Mouse (Mus musculus): ENCODE data around the gene Acot3. TPM values are rescaled to one million over a fixed set of nuclear protein-coding genes. Genes with fewer than 3 reads are reported as not detected.
"Not testable (repeated sequence)": the region's sequence is repeated elsewhere in the genome, so short reads cannot be mapped to it uniquely, and the experiment has no call there.

Gene Acot3
- polyA plus RNA-seq, 1 experiment from 2014 or later, result 0.11 TPM

DNA sequence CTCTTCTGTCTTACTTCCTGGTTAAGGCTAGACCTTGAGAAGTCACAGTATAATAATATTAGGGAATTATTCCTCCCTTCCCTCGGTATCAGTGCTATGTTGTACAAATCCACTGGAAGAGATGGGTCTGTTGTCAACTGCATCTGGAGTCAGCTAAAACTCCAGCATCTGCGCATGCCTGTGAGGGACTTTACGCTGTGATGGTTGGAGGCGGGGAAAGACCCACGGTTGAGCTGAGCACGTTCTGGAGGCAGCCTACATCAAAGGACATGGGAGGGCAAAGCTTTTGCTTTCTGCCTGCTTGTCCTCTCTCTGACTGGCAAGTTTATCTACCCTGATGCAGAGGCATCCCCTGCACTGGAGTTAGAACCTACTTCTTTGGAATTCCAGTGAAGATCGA, 26.1 kb upstream of the Acot3 start:
- H3K4me1 ChIP-seq, result no peaks in the 10 kb centered on the region
- H3K27ac ChIP-seq, result no peak overlapping the region
- no peaks in the 10 kb centered on the region for H3K27me3 ChIP-seq (ENCODE audit: poor library complexity, severe bottlenecking)
- no peak overlapping the region for H3K4me3 ChIP-seq
- WGBS, result 91% methylated on average over 7 of the region's 7 CpGs
- DNase-seq (ENCODE audit: extremely low spot score, low spot score), result no peak
- no peaks in the 10 kb centered on the region for H3K36me3 ChIP-seq (replicated peaks)
- no peaks in the 10 kb centered on the region for H3K9me3 ChIP-seq

DNA sequence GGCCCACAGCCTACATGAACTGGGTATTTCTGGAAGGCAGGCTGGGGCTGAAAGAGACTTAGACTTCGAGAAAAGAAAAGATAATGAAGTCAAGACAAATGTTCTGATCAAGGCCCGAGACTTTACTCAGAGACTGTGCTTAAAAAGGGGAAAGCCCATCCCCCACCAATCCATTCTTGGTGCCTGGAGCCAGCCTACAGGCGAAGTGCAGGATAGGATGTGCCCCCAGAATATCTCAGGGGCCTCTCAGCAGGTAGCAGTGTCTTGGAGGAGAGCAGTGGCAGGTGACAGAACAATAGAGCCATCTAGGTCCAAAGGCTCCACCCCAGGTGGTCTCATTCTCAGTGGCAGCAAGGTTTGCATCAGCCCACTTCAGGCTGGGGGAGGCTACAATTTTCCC, 23.6 kb upstream of the Acot3 start:
- WGBS, result 48% methylated on average over 3 of the region's 3 CpGs
- not testable (repeated sequence) for DNase-seq (ENCODE audit: extremely low spot score, low spot score); H3K4me3 ChIP-seq; H3K9me3 ChIP-seq; H3K36me3 ChIP-seq (replicated peaks); H3K27me3 ChIP-seq (ENCODE audit: poor library complexity, severe bottlenecking); H3K4me1 ChIP-seq; H3K27ac ChIP-seq

DNA sequence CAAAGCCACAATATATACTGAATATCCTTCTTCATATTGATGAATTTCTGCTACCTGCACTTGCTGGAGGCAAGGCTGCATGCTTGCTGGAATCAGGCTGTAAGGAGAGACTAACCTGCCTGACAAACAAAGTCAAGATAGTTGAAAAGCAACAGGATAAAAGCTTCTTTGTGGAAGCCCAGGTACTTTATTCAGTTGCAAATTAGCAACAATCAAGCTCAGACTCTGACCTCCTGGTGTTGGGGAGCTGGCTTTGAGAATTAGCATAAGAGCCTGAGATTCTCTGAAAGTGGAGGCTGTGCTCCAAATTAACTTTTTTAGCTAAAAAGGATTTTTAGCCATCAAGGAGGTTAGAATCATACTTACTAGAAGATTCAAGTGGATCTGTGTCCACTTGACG, 22.9 kb upstream of the Acot3 start:
- DNase-seq (ENCODE audit: extremely low spot score, low spot score), result not testable (repeated sequence)

DNA sequence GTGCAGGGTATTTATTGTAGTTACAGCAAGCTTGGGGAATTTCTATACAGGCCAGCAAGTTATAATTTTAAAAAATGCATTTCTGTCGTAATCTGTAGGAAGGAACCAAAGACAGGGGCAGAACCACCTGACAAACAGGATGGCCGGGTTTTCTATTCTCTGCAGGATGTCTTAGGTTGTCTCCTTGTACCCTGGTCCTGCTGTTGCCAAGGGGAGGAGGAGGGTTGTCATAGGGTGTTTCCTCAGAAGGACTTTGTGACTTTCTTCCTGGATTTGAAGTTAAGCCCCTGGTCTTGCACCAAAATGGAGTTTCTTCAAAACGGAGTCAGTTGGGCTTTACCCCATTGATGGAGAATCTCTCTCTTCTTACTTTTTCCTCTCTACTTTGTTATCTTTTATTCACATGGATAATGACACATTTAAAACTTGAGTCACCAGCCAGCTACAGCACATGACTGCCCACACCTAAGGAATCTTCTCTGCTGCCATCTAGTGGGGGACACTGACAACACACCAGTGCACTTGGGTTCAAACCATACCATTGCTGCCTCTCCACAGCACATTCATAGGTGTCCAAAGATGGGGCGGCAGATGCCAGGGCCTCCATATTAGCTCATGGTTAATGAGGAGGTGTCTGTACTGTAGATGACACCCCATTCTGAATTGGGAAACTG, 21.1 kb upstream of the Acot3 start:
- no peak overlapping the region for H3K4me3 ChIP-seq
- no peak overlapping the region for H3K27ac ChIP-seq
- no peaks in the 10 kb centered on the region for H3K27me3 ChIP-seq (ENCODE audit: poor library complexity, severe bottlenecking)
- DNase-seq (ENCODE audit: extremely low spot score, low spot score), result peak; percentile 39
- 80% methylated on average over 4 of the region's 4 CpGs for WGBS
- no peaks in the 10 kb centered on the region for H3K4me1 ChIP-seq
- no peaks in the 10 kb centered on the region for H3K36me3 ChIP-seq (replicated peaks)
- no peaks in the 10 kb centered on the region for H3K9me3 ChIP-seq

More for the DNA sequence above, 22.9 kb upstream of the Acot3 start:
- not testable (repeated sequence) for H3K4me3 ChIP-seq; H3K9me3 ChIP-seq; H3K4me1 ChIP-seq; H3K27ac ChIP-seq; H3K27me3 ChIP-seq (ENCODE audit: poor library complexity, severe bottlenecking); H3K36me3 ChIP-seq (replicated peaks)
- WGBS, result 90% methylated on average over 1 of the region's 1 CpGs

DNA sequence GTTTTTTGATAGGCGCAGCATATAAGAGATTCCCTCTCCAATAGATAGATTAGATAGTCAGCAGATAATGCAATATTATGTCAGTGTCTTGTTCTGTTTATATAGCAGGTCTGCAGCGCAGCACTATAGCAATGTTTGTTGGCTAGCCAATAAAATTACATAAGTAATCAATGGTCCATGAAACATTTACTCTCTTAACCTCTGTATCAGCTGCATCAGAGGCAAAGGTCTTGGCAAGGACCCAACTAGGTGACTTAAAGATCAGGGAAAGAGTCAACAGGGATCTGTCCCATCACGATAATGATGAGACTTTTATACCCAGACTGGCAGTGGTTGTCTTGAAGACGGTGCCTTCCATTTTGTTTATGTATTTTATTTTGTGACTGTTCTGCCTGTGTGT, 19.1 kb upstream of the Acot3 start:
- no peaks in the 10 kb centered on the region for H3K9me3 ChIP-seq
- H3K4me3 ChIP-seq, result no peak overlapping the region
- 94% methylated on average over 4 of the region's 4 CpGs for WGBS
- no peak overlapping the region for H3K27ac ChIP-seq
- H3K27me3 ChIP-seq (ENCODE audit: poor library complexity, severe bottlenecking), result peaks cover 10% of the 10 kb centered on the region
- H3K36me3 ChIP-seq (replicated peaks), result no peaks in the 10 kb centered on the region
- no peak for DNase-seq (ENCODE audit: extremely low spot score, low spot score)
- H3K4me1 ChIP-seq, result no peaks in the 10 kb centered on the region

DNA sequence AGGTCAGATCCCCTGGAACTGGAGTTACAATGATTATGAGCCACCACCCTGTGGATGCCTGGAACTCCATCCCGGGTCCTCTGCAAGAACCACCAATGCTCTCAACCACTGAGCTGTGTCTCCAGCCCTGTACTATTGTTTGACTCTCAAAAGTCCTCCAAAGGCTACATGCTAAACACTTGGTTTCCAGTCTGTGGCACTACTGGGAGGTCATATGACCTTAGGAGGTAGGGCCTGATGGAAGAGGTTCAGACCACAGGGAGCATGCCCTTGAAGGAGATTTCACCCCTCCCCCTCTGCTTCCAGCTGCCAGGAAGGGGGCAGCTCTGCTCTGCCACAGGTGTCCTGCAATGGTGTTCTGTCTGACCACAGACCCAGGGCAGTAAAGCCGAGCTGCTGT, 18.6 kb upstream of the Acot3 start:
- H3K27ac ChIP-seq; DNase-seq (ENCODE audit: extremely low spot score, low spot score); H3K9me3 ChIP-seq; H3K4me1 ChIP-seq; H3K36me3 ChIP-seq (replicated peaks); H3K4me3 ChIP-seq: not testable (repeated sequence)
- H3K27me3 ChIP-seq (ENCODE audit: poor library complexity, severe bottlenecking), result peaks cover 14% of the 10 kb centered on the region
- 86% methylated on average over 2 of the region's 2 CpGs for WGBS

DNA sequence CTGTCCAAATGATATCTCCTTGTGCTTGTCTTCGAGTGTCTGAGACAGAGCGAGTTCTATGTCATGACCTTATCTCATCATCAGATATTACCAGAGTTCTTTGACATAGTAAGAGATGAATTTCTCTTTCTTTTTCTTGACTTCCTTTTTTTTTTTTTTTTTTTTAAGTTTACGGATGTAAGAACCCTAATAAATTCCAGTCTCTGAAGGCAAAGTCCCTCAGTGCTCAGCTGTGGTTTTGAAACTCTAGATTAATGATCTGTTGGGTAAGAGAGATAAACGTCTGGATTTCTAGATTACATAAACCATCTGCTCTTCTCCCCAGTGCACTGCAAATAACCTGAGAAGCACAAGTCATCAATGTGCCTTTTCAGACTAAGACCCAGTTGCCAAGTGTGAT, 17.8 kb upstream of the Acot3 start:
- no peaks in the 10 kb centered on the region for H3K36me3 ChIP-seq (replicated peaks)
- H3K4me1 ChIP-seq, result peaks cover 3% of the 10 kb centered on the region; the same call in 1 of the 2 replicates
- H3K9me3 ChIP-seq, result no peaks in the 10 kb centered on the region
- H3K27me3 ChIP-seq (ENCODE audit: poor library complexity, severe bottlenecking), result peaks cover 14% of the 10 kb centered on the region
- 83% methylated on average over 4 of the region's 4 CpGs for WGBS
- H3K4me3 ChIP-seq, result no peak overlapping the region
- no peak for DNase-seq (ENCODE audit: extremely low spot score, low spot score)
- H3K27ac ChIP-seq, result no peak overlapping the region

DNA sequence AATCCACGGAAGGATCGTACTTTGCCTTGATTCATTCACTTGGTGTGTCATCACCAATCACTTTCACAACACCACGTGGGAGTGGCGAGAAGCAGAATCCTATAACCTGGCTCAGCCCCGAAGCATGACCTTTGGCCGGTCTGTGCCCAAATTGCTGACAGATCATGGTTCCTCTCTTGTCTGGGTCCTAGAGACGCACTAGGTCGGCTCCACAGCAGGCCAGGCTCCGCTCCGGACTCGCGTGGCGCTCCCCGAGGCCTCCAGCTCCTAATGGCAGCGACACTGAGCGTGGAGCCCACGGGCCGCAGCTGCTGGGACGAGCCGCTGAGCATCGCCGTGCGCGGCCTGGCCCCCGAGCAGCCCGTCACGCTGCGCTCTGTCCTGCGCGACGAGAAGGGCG, 13.7 kb upstream of the Acot3 start, which contains the start of gene Acot4:
Gene Acot4, plus strand, starts transcription at position 139 of the 400 bp plus-strand sequence.
- peak within 1 kb of the TSS; percentile 53 for H3K4me3 ChIP-seq
- peak within 1 kb of the TSS; percentile 58 for H3K27ac ChIP-seq
- H3K36me3 ChIP-seq (replicated peaks); H3K4me1 ChIP-seq: not testable (repeated sequence)
- peaks cover 14% of the 10 kb centered on the region for H3K27me3 ChIP-seq (ENCODE audit: poor library complexity, severe bottlenecking)
- peak; percentile 25 for DNase-seq (ENCODE audit: extremely low spot score, low spot score)
- H3K9me3 ChIP-seq, result peaks cover 16% of the 10 kb centered on the region
- 14% methylated on average over 32 of the region's 32 CpGs for WGBS

DNA sequence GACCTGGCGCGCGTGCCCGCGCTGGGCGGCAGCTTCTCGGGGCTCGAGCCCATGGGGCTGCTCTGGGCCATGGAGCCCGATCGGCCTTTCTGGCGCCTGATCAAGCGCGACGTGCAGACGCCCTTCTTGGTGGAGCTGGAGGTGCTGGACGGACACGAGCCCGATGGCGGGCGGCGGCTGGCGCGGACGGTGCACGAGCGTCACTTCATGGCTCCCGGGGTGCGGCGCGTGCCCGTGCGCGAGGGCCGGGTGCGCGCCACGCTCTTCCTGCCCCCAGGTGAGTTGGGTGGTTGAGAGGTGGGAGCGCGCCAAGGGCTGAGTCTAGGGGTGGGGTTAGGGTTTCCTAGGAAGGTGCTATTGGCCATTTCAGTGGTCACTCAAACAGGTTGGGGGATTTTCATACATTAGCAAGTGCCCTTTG, 13.2 kb upstream of the Acot3 start, which contains the start of gene Gm49366:
Gene Gm49366, plus strand, starts transcription at position 245 of the 421 bp plus-strand sequence.
- DNase-seq (ENCODE audit: extremely low spot score, low spot score), result peak; percentile 24
- WGBS, result 7% methylated on average over 38 of the region's 39 CpGs
- Histone ChIP-seq H3K27me3 (ENCODE audit: poor library complexity, severe bottlenecking) (peaks cover 14% of the 10 kb centered on the region), H3K27ac (peak within 1 kb of the TSS; percentile 58), H3K9me3 (peaks cover 16% of the 10 kb centered on the region), H3K4me3 (peak within 1 kb of the TSS; percentile 53)
- not testable (repeated sequence) for H3K36me3 ChIP-seq (replicated peaks); H3K4me1 ChIP-seq

DNA sequence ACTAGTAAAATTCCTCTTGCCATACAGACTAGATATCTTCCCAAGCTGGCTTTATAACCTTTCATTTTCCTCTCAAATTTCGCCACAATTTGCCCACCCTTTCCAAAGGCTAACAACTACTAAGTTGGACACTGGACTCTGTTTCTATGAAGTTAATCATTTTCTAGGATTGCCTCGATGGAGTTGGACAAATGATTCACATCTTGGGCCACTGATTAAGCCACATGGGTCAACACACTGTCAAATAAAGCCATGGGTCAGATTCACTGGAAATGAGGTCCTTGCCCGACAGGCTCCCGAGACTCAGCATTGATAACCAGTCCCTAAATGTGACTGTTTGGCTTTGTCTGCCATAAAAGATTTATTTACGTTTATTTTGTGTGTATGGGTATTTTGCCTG, 9.7 kb upstream of the Acot3 start:
- no peak overlapping the region for H3K27ac ChIP-seq
- H3K9me3 ChIP-seq, result peaks cover 16% of the 10 kb centered on the region
- WGBS, result 93% methylated on average over 5 of the region's 5 CpGs

DNA sequence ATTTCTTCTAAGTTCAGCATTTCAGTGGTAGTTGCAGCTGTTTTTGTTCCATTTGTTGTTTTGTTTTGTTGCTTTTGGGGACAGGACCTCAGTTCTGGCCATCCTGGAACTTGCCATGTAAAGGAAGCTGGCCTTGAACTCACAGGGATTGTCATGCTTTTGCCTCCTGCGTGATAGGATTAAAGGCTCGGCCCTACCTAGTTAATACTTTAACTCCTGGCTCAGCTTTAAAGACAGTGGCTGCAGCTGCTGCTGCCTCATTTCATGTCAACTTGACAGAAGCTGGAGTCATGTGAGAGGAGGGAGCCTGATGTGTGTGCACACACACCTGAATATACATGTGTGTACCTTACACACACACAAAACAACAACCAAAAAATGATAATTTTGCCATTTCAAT, 7.9 kb upstream of the Acot3 start:
- no peaks in the 10 kb centered on the region for H3K27me3 ChIP-seq (ENCODE audit: poor library complexity, severe bottlenecking)
- no peaks in the 10 kb centered on the region for H3K4me1 ChIP-seq
- WGBS, result 72% methylated on average over 2 of the region's 2 CpGs
- no peak overlapping the region for H3K27ac ChIP-seq
- H3K36me3 ChIP-seq (replicated peaks), result no peaks in the 10 kb centered on the region
- no peak overlapping the region for H3K4me3 ChIP-seq
- DNase-seq (ENCODE audit: extremely low spot score, low spot score), result no peak
- peaks cover 34% of the 10 kb centered on the region for H3K9me3 ChIP-seq

More for the DNA sequence above, 9.7 kb upstream of the Acot3 start:
- DNase-seq (ENCODE audit: extremely low spot score, low spot score), result no peak
- H3K4me1 ChIP-seq, result peaks cover 3% of the 10 kb centered on the region; the same call in 1 of the 2 replicates
- no peaks in the 10 kb centered on the region for H3K36me3 ChIP-seq (replicated peaks)
- peaks cover 10% of the 10 kb centered on the region for H3K27me3 ChIP-seq (ENCODE audit: poor library complexity, severe bottlenecking)
- no peak overlapping the region for H3K4me3 ChIP-seq

DNA sequence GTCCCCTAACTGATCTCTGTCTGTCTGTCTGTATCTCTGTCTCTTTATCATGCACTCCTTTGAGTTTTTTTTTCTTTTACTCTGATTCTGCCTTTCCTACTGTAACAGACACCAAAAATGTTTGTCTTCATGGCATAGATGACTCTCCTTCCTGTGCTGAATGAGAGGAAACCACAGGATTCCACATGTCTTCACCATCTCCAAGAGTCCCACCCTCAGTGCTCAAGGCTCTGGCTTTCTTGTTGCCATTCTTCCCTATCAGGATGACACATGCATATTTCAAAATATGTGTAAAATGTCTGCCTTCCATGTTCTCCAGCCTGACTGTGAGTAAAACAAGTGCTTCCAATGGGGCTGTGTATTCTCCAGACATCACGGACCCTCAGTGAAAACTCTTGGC, 5.0 kb upstream of the Acot3 start:
- no peak for DNase-seq (ENCODE audit: extremely low spot score, low spot score)
- no peaks in the 10 kb centered on the region for H3K36me3 ChIP-seq (replicated peaks)
- 91% methylated on average over 1 of the region's 1 CpGs for WGBS
- no peaks in the 10 kb centered on the region for H3K4me1 ChIP-seq
- H3K27me3 ChIP-seq (ENCODE audit: poor library complexity, severe bottlenecking), result peaks cover 6% of the 10 kb centered on the region
- peaks cover 18% of the 10 kb centered on the region for H3K9me3 ChIP-seq
- no peak overlapping the region for H3K4me3 ChIP-seq
- no peak overlapping the region for H3K27ac ChIP-seq

DNA sequence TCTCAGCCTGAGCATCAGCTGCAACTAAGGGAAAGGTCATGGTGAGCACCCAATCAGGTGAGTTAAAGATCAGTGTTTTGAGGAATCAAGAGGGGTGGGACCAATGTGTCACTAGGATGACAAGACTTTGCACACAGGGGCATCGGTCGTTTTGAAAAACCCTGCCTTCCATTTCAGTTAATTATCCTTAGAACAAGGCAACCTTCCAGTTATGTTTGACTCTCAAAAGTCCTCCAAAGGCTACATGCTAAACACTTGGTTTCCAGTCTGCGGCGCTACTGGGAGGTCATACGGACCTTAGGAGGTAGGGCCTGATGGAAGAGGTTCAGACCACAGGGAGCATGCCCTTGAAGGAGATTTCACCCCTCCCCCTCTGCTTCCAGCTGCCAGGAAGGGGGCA, 1.2 kb upstream of the Acot3 start:
- not testable (repeated sequence) for H3K27ac ChIP-seq; H3K36me3 ChIP-seq (replicated peaks); H3K4me1 ChIP-seq; H3K4me3 ChIP-seq; DNase-seq (ENCODE audit: extremely low spot score, low spot score)
- Histone ChIP-seq H3K9me3 (peaks cover 18% of the 10 kb centered on the region), H3K27me3 (ENCODE audit: poor library complexity, severe bottlenecking) (peaks cover 44% of the 10 kb centered on the region)
- WGBS, result 92% methylated on average over 5 of the region's 5 CpGs
